Mouse (Mus musculus) gastrocnemius, postnatal 25 days (tissue): ENCODE data around the gene Fmo3. TPM values are rescaled to one million over a fixed set of nuclear protein-coding genes. Genes with fewer than 3 reads are reported as not detected.

Experiments
- DNase-seq: peaks from one replicate; pipeline ENCODE4 v3.0.0; 2022
- long read RNA-seq, 2 experiments: library from polyadenylated mRNA; stranded (forward); transcript quantifications; one replicate each; pipeline ENCODE4 v2.0.0; 2021
- total RNA-seq, 2 experiments: library from RNA; stranded (reverse); gene quantifications; 1 replicate in 1 of 2; 2 replicates in 1 of 2; pipeline ENCODE4 v1.2.3; 2021

The Fmo3 gene
- total RNA-seq = not detected
- long read RNA-seq, experiment 1 = 0 reads
- long read RNA-seq, experiment 2 = 0 reads

DNA sequence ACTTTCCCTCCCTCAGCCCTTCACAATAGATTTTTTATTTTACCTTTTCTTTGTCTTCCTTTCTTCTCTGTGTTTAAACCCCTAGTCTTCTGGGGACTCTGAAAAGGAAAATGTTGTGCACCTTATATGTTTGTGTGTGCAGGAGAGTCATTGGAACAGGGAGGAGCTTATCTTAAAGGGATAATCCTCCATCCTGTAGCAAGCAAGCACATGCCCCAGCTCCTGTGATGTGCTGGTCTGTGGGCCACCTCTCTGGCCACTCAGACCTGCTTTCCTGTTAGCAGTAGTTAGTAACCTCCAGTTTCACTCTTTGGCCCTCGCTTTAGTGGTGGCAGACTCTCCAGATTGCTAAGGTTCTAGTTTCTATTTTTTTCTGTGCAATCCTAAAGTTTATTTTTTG is at the start of gene Fmo3:
TSS of gene Fmo3 (minus strand) at position 101 of the 400 bp plus-strand sequence.
- DNase-seq = no peak

DNA sequence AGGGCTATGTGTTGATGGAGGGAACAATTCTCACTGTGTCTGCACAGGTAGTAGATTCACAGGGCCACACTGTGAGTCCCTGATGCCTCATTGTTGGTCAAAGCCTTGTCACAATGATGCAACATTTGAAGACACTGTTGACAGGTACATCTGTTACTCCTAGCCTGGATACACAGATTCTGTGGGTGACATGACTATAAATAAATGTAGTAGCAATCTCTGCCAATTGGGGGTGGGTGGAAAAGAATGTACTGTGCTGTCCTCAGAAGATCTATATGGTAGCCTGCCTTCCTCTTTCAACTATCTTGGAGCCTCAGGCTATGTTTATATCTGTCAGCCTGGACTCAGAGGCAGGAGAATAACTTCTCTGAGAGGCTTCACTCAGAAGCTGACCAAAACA is 38.7 kb upstream of the Fmo3 start:
- no peak for DNase-seq

DNA sequence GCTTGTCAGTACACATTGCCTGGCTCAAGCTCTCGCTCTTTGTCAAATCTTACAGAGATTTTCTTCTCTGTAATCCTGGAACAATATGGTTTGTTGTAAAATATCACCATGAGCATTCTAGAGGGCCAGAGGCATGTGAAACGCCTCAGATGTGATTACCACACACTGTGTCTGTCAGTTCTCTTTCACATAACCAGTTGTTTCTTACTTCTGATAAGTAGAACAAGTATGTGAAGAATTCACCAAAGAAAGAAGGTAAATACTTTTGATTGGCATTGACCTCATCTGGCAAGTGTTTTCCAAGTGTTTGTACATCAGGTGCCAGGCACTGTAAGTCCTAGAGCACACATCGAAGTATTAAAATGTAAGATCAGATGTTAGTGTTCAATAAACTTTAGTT is 24.9 kb upstream of the Fmo3 start:
- no peak for DNase-seq

DNA sequence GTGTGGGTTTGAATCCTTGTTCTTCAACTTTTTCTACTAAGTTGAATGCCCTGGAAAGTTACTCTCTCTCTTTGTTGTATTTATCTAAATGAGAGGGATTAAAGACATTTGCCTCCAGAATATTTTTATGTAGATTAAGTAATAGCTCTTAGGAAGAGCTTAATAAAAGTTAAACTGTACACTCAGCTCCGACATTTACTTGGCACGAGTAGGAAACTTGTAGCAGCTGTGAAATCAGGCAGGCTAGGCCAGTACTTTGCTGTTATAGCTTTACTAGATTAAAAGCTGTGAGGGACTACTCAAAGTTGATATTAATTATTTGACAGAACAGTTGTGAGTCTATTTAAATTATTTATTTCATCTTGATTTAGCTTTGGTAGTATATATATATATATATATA is 19.2 kb upstream of the Fmo3 start:
- no peak for DNase-seq

DNA sequence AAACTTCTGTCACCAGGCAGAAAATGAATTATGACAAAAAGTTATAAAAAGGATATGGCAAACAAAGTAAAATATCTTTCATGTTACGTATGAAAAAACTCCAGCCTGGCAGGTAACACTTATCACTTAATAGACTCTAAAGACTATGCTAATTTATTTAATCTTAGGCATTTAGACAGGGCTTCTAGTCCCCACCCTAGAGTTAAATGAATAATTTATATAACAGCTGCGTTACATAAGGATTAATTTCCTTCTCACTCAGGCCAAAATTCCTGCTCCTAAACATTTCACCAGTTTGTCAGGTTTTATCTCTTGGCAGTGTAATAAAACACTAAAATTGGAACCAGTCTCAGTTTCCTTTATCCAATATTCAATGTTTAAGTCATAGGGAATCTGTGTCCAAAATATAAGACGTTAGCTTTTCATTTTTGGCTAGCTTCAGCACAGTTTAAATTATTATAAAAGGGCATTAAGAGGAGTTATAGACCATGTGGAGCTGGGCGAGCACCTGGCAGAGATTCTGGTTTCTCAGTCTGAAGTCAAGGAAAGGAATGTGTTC is 17.0 kb upstream of the Fmo3 start:
- DNase-seq = no peak

DNA sequence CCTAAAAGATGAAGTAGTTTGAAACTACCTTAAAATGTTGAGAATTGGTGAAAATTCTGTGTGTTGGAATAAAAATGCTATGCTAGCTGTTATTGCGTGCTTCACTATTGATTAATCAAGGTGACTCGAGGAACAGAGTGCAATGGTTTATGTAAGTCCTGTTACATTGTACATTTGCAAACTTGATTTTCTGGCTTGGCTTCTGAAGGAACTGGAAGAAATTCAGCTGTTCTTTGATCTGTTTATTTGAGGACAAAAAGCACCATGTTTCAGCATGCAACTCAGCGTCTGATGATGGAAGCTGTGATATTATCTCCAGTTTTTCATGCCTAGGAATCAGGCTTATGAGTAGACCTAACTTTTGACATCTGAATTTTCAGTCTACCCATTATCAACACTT is 3.2 kb upstream of the Fmo3 start:
- no peak for DNase-seq

DNA sequence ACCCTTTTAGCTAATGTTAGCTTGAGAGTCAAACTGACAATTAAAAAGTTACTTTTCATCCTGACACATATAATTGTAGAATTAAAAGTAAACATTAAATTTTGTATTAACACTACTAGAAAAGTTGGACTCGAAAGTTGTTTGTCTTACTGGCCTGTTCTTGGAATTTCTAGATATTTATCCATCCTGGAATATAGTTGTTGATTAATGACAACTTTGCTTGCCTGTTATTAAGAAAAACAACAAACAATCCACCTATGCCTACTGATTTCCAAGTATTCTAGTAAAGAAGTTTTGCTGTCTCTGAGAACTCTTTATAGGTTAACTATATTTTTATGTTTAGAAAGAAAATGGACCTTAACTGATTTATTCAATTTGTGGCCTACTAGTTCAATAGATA is 2.4 kb upstream of the Fmo3 start:
- DNase-seq = no peak

DNA sequence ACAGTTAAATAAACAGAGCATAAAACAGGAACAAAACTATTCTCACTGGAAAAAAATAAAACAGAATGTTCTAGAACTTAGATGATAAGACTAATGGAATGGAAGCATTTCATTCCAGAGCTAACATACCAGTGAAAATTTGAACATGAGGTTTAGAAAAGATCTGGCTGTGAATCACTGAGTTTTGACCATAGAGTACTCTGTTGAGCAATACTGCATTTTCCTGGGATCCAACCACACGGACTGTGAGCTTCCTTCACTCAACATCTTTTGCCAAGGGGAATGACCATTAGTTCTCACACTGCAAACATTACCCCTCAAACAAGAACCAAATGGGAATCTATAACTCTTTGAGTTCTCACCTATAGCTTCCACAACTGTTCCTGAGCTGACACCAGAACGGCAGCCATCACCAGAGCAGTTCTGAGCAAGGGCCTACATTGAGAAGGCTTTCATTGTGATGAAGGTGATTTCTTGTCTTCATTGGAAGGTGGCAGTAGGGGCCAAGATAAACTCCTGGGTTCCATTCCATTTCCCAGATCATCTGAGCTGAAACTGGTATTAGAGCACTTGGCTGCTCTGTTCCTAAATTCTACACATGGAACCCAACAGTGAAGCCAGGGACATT is 1.9 kb upstream of the Fmo3 start:
- DNase-seq = no peak

DNA sequence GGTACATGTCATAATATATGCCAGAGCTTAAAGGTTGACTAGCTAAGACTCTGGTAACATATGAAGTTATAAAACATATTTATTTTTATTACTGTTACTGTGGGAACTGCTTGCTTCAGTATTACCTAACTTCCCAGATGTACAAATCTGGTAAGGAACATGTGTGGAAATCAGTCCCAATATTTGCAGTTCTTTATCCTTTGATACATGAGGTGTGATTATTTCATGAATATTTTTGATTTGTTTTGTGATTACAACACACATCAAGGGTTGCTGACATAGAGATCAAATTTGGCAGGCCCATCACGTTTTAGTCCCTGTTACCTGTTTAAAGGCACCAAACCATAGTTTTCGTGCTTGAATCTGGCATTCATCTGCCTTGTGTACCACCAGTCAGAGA is 20.8 kb downstream of the Fmo3 start:
- DNase-seq = no peak

DNA sequence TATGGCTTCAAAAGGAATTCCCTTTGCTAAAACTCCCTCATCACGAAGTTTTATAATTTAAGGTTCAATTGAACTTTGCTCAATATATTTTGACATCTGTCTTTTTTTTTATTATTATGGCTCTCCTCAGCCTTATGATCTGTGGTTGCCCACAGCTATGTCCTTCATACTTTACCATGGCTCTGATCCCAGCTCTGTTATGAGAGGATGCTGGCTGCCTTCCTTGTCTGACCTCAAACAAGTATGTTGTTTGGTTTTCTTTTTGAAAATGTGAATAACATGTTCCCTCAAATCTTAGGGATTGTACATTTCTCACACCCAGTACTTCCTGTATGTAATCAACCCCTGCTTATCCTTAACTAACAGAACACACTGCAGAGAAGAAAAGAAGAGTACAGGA is 26.9 kb downstream of the Fmo3 start:
- DNase-seq = no peak

DNA sequence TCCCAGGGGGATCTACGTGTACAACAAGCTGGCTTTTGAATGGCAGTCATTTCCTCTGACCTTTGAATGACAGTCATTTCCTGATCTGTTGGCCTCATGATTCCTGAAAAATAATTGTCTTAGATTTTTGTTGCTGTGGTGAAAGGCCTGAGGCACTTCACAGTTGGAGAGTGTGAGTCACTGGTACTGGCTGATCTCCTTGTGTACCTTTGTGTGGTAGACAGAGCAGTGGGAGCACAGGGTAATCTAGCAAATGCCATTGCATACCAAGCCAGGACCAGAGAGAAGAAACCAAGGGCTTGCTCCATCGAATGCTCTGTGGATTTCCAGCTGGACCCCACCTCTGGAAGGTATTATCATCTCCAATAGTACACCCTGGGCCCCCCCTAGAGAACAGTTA is 31.2 kb downstream of the Fmo3 start:
- DNase-seq = no peak

DNA sequence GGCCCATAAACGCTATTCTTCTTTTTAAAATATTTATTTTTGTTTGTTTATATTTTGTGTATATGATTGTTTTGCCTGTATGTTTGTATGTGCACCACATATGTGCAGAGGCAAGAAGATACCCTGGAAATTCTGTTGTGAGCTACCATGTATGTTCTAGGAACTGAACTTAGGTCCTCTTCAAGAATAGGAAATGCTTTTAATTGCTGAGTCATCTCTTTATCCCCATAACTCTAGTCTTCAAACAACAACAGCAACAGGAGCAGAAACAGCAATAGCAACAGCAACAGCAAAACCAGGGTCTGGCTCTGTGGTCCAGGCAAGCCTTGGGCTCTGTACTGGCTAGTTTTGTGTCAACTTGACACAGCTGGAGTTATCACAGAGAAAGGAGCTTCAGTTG is 34.6 kb downstream of the Fmo3 start:
- DNase-seq = no peak

DNA sequence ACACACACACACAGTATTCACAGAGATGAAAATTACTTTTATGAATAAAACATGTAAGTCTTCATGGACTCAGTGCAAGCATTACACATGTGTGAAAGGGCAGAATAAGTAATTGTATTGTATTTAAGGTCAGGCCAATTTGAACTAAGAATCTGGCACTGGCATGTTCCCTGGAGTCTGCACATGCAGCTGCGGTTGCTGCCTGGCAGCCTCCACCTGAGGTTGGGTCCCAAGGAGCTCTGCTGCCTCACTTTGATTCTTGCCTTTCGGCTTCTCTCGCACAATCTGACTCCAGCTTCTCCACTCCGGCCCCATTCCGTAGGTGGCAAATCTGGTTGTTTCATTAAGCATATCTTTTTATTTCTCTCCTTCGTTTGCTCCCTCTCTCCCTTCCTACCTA is 36.4 kb downstream of the Fmo3 start:
- DNase-seq = no peak

DNA sequence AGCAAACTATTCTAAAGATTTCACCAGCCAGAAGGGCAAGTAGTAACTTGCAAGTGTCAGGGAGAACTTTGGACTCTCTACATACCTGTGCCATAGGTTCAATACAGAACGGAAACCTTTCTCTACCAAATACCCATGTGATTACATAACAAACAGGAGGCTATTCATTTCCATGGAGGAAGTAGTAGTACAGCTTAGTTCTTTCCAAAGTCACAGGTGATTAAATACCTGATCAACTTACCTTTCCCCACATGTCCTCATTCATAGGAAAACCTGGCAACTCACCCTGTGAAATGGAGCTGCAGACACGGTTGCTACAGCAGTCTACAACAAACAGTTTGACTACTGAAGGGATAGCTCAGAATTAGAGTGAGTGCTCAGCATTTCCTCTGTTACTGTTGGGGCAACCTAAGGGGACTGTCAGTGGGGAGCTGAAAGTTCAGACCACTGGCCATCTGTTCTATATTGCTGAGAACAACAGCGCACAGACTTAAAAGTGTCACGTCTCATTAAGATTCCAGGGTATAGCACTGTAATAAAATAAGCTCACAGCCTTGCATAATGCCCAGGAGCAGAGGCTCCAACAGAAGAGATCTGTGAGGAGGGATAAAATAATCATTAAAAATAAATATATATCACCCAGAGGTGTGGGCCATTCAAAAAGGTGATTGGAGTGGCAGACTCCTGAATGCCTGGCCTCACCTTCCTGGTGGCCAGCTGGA is 37.3 kb downstream of the Fmo3 start:
- DNase-seq = no peak

DNA sequence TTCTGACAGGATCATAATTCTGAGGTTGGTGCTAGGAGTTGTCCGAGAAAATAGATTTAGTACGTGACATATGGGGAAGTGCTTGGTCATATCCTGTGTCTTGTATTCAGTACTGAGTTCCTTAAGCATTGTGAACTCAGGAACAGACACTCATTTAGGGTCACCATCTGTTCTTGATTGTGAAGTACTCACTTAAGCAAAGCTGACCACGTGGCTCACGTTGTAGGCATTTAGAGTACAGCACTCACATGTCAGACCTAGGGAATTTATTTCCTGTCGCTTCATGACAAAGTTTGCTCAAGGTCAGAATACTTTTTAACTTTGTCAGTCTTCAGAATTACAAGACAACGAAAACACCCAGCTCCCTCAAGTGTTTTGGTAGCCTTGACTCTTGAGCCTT is 40.6 kb downstream of the Fmo3 start:
- DNase-seq = no peak

DNA sequence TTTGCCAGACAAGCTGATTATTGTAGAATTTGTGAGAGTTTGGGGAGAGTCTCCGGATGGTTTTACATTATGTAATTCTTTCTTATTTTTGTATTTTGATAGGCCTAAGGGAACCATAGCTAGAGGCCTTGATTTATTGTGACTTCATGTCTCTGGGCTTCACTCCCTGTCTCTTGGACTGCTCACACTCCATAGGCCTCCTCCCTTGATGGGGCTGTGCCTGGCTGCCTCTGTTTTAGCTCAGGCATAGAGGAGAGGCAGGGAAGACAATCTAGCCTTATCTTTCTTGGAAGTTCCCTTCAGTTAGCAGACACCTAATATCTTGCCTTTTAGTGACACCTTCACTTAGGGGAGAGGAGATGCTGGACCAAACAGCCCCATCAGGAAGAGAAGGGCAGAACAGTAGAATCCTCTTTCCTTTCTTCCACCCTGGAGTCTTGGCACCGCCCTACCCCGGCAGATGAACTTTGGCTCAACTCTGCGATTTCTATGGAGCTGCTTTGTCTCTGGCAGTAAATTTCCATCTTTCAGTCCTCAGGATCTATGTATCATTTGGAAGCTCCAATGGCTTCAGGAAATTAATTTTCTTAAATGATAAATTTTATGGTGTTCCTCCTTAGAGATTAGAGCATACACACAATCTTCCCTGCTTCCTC is 45.5 kb downstream of the Fmo3 start:
- peak; percentile 68 for DNase-seq

DNA sequence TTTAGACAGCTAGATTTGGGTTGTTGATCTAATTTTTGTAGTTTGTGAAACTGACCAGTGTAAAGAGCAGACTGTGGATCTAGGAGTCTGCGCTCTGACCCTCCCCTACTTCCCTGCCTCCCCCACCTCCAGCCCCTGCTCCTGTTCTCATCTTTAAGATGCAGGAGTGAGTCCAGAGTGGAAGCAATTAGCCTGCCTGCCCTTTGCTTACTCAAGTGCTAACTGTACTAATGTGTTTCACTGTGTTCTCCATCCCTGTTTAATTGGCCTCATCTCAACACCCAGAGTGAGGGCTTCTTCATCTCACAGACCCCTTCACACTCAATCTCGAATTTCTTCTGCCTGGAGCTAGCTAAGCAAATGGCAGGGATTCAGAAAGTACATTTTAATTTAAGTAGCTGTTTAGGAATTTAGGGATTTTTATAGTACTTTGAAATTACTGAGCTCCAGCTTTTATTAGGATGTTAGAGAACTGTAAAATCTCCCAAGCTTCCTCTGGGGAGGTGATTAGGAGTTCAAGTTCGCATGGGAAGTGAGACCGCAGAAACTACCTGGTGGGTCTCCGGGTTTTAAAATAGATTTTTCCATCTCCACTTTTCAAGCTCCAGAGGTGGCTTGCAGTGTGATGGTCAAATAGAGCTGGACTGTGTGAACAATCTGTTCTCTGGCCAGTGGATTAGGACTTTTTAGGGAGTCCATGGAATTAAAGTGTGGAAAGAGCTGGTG is 46.2 kb downstream of the Fmo3 start:
- no peak for DNase-seq

DNA sequence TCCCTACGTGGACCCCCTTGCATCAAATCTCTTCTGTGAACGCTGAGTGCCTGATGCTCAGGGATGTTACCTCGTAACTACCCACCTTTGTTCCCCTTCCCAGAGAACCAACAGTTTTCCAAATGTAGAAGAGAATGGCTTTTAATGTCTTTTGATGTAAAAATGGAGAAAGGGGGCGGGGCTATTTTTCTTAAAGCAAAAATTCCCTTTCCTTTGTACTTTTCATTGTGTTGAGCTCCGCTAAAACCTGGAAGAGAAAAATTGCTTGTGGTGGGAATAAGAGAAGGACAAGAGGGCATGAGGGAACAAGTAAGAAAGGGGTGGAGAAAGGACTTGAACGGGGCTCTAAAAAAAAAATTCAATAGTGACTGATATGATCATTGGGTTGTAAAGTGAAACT is 46.9 kb downstream of the Fmo3 start, which contains the start of gene Fmo6:
TSS of gene Fmo6 (minus strand) at position 101 of the 400 bp plus-strand sequence.
- DNase-seq = no peak

DNA sequence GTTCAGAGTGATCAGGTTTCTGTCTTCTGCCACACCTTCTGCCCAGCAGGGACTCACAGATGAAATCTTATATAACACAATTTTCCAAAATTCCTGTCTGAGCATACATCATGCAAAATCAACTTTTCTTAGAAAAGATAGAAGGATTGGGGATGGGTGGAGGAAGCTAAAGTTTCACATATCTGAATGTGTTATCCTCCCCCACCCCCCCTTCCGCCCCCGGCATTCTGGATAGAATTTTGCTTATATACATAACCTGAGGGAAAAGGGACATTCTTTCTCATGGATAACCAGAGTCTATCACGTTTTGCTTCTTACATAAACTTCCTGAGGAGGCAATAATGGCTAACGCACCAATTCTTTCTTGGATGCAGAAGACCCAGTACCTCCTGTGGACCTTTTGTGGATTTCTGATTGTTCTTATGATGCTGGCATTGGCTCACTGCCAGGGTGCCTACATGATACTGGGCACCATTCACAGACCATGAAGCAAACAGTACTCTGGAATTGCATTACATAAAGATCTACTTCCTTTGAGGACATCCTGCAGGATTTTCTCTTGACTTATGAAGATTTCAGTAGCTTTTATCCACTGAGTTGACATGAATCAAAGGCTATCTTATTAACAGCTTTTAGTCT is 49.8 kb downstream of the Fmo3 start:
- DNase-seq = no peak

DNA sequence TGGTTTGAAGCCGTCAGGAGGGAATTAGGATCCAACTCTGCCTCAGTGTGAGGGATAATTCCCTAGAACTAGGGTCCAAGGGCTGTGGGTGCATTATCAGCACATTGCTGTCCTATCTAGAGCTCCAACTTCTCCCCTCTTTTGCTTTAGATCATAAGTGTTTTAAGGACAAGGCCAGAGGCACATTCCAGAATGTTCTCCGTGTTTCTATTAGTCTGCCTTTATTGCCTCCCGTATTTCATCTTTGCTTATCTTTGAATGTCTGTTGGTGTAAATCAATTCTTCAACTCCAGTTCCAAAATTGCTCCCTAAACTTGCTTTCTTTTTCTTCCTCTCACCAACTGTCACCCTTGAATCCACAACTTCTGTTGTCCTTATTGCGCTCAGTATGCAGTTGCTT is 51.9 kb downstream of the Fmo3 start:
- no peak for DNase-seq

DNA sequence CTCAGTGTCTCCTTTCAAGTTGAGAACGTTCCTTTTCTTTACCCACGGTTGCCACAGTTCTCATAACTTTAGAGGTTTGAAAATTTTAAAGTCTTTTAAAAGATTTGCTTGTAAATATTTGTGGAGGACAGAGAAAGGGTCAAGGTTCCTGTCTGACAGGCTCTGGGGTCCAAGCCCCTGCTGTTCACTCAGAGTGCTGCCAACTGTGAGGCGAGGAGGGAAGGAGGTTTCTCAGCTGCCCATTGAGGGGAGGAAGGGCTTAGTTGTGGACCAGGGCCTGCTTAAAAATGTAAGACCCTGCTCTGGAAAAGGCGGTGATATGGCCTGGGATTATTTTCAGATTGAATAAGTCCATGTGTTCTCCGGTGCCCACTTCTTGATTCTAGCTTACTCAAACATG is 52.4 kb downstream of the Fmo3 start:
- no peak for DNase-seq

DNA sequence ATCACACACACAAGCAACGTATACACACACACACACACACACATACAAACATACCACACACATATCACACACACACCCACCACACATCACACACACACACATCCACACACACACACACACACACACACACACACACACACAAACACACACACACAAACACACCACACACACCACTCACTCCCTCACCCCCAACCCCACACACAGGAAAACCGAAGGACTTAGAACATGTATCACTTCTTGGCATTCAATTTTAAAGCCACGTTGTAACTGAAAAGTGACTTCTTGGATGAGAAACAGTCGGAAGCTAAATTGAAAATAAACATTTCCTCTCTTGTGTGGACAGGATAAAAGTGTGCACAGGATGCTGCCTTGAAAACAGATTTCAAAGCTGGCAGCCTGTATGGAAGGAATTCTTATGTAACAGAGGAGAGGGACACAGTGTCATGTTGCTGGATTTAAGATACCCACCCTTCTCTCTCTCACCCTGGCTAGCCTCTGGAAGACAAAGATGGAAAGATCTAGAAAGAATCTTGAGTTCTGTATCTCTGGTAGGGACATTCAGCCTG is 52.9 kb downstream of the Fmo3 start:
- DNase-seq = peak; percentile 40
